Comparison of ENCODE assay signal across 10 mouse cellular contexts in the genomic region with DNA sequence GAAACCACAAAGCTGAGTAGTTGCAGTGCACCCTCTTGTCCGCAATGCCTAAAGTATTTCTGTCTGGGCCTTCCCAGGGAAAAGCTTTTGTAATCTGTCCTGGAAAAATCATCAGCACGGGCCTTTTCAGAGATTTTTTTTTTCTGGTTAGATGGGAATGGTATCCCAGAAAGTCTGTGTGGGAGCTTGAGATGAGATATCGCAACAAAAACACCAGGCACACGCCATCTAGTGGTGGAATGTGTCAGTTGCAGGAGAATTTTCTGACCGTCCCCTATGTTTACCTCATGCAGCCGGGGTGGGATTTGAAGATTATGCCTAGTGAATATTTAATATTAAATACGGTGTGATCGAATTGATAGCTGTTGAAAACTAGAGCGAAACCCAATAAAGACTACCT. TPM values are rescaled to one million over a fixed set of nuclear protein-coding genes. Genes with fewer than 3 reads are reported as not detected.
A peak's percentile ranks its signal among the peaks of the same experiment; 100 is the strongest.
DNase-seq lines count a peak whose midpoint lies in the region; ATAC-seq and TF ChIP-seq lines count a peak whose summit lies in the region.
"Had no signal": no experiment of that assay in that cellular context is flagged by ENCODE, and none has a peak within 500 bp of the region (broad histone marks: within the 10 kb centered on the region; RNA-seq: fewer than 3 reads in every experiment).

No protein-coding gene starts in this region.

- TF ChIP-seq CTCF in forebrain, postnatal 0 days (IDR thresholded peaks at IDR 0.05; ENCODE audit: low read depth), result peak; percentile 68

- no peaks in the 10 kb centered on the region for H3K36me3 ChIP-seq in forebrain, postnatal 0 days (ENCODE audit: insufficient read depth)
- H3K36me3 ChIP-seq in forebrain, embryonic 16.5 days (ENCODE audit: control insufficient read depth, insufficient read depth), result no peaks in the 10 kb centered on the region
- H3K36me3 ChIP-seq in neural tube, embryonic 15.5 days, result no peaks in the 10 kb centered on the region

- H3K9ac ChIP-seq in forebrain, postnatal 0 days, result no peak overlapping the region
- H3K9ac ChIP-seq in forebrain, embryonic 16.5 days (replicated peaks; ENCODE audit: low read depth, low read length), result no peak overlapping the region
- no peak overlapping the region for H3K9ac ChIP-seq in neural tube, embryonic 15.5 days (replicated peaks)

- H3K4me3 ChIP-seq in forebrain, postnatal 0 days (ENCODE audit: low read depth, low read length), result no peak overlapping the region
- no peak overlapping the region for H3K4me3 ChIP-seq in forebrain, embryonic 16.5 days (replicated peaks; ENCODE audit: low read length)
- H3K4me3 ChIP-seq in neural tube, embryonic 15.5 days (replicated peaks), result no peak overlapping the region

- WGBS in forebrain, postnatal 0 days, result 24% methylated on average over 9 of the region's 9 CpGs
- 26% methylated on average over 9 of the region's 9 CpGs for WGBS in forebrain, embryonic 16.5 days
- WGBS in neural tube, embryonic 15.5 days, result 26% methylated on average over 9 of the region's 9 CpGs

- H3K4me2 ChIP-seq in forebrain, postnatal 0 days (ENCODE audit: low read depth), result no peak overlapping the region
- H3K4me2 ChIP-seq in forebrain, embryonic 16.5 days (ENCODE audit: low read length), result no peak overlapping the region
- no peak overlapping the region for H3K4me2 ChIP-seq in neural tube, embryonic 15.5 days

- H3K4me1 ChIP-seq in forebrain, postnatal 0 days (ENCODE audit: insufficient read depth), result no peaks in the 10 kb centered on the region
- no peaks in the 10 kb centered on the region for H3K4me1 ChIP-seq in forebrain, embryonic 16.5 days (replicated peaks; ENCODE audit: control insufficient read depth, insufficient read depth, low read length)
- H3K4me1 ChIP-seq in neural tube, embryonic 15.5 days, result no peaks in the 10 kb centered on the region

- DNase-seq in forebrain, postnatal 0 days, result peak; percentile 56
- peak; percentile 36 for DNase-seq in neural tube, embryonic 10.5 days (ENCODE audit: extremely low spot score, low spot score)
- DNase-seq in brain, adult 2 months (ENCODE audit: low read depth, low spot score), result peak; percentile 77
- peak; percentile 29 for DNase-seq in kidney, postnatal 14 days
- no peak for DNase-seq in urinary bladder, postnatal 4 days (ENCODE audit: low spot score in 2 of 2)

- no peak overlapping the region for H3K27ac ChIP-seq in forebrain, postnatal 0 days (ENCODE audit: low read depth, low read length)
- H3K27ac ChIP-seq in forebrain, embryonic 16.5 days (ENCODE audit: low read length), result no peak overlapping the region
- no peak overlapping the region for H3K27ac ChIP-seq in neural tube, embryonic 15.5 days (replicated peaks)

- no peaks in the 10 kb centered on the region for H3K27me3 ChIP-seq in forebrain, postnatal 0 days (ENCODE audit: insufficient read depth, low read length)
- H3K27me3 ChIP-seq in forebrain, embryonic 16.5 days (replicated peaks; ENCODE audit: control insufficient read depth, insufficient read depth, low read length), result no peaks in the 10 kb centered on the region
- H3K27me3 ChIP-seq in neural tube, embryonic 15.5 days (replicated peaks), result 0 out of 2 replicates have a peak, but pooled peaks cover 5% of the 10 kb centered on the region

- H3K9me3 ChIP-seq in forebrain, postnatal 0 days (ENCODE audit: low read length), result no peaks in the 10 kb centered on the region
- H3K9me3 ChIP-seq in forebrain, embryonic 16.5 days (ENCODE audit: control insufficient read depth, low read length), result no peaks in the 10 kb centered on the region
- no peaks in the 10 kb centered on the region for H3K9me3 ChIP-seq in neural tube, embryonic 15.5 days (replicated peaks)

- ATAC-seq in forebrain, postnatal 0 days, result no peak
- no peak for ATAC-seq in forebrain, embryonic 16.5 days
- no peak for ATAC-seq in neural tube, embryonic 15.5 days (ENCODE audit: low FRiP score)
- ATAC-seq in megakaryocyte progenitor cell, adult 5-6 weeks (replicated peaks; ENCODE audit: poor library complexity), result 0 out of 2 replicates have a peak, but pooled peaks have one; percentile 42

RNA-seq across cellular contexts. Expression of gene Krt28, which starts 10.3 kb away (rescaled TPM):
- total RNA-seq in forebrain, postnatal 0 days (2014; rRNA removed), result 0.15 and 0.19 TPM in 2 replicates
- polyA plus RNA-seq in forebrain, postnatal 0 days (2015; fragmentation: Nextera tagmentation; extraction: Ambion mirVana), result 0.24 and 0.48 TPM in 2 replicates
- polyA plus RNA-seq in forebrain, embryonic 16.5 days (2015; fragmentation: Nextera tagmentation; extraction: Ambion mirVana), result not detected in 2 replicates
- 0.36 and 0.50 TPM in 2 replicates for polyA plus RNA-seq in neural tube, embryonic 15.5 days (2015; fragmentation: Nextera tagmentation; extraction: Ambion mirVana)
- total RNA-seq in megakaryocyte progenitor cell, adult 5-6 weeks (2015), result not detected in 2 replicates
- not detected in 2 replicates for total RNA-seq in megakaryocyte progenitor cell, adult 5-6 weeks (2017)
- total RNA-seq: adrenal gland, adult 18-20 months; heart, postnatal 14 days had no signal

RNA-seq across cellular contexts. Expression of gene Krt27, which starts 13.5 kb away (rescaled TPM):
- total RNA-seq in forebrain, postnatal 0 days (2014; rRNA removed), result 0.23 TPM in 1 of 2 replicates, not detected in the other
- polyA plus RNA-seq in forebrain, postnatal 0 days (2015; fragmentation: Nextera tagmentation; extraction: Ambion mirVana), result 0.10 TPM in 1 of 2 replicates, not detected in the other
- not detected in 2 replicates for polyA plus RNA-seq in forebrain, embryonic 16.5 days (2015; fragmentation: Nextera tagmentation; extraction: Ambion mirVana)
- polyA plus RNA-seq in neural tube, embryonic 15.5 days (2015; fragmentation: Nextera tagmentation; extraction: Ambion mirVana), result 0.19 and 0.33 TPM in 2 replicates
- total RNA-seq in megakaryocyte progenitor cell, adult 5-6 weeks (2015), result not detected in 2 replicates
- total RNA-seq in megakaryocyte progenitor cell, adult 5-6 weeks (2017), result not detected in 2 replicates
- total RNA-seq: adrenal gland, adult 18-20 months; heart, postnatal 14 days had no signal

RNA-seq across cellular contexts. Expression of gene Krt10, which starts 24.8 kb away (rescaled TPM):
- 4.0 and 7.1 TPM in 2 replicates for total RNA-seq in forebrain, postnatal 0 days (2014; rRNA removed)
- polyA plus RNA-seq in forebrain, postnatal 0 days (2015; fragmentation: Nextera tagmentation; extraction: Ambion mirVana), result 36.3 and 43.3 TPM in 2 replicates
- 24.1 and 25.3 TPM in 2 replicates for polyA plus RNA-seq in forebrain, embryonic 16.5 days (2015; fragmentation: Nextera tagmentation; extraction: Ambion mirVana)
- polyA plus RNA-seq in neural tube, embryonic 15.5 days (2015; fragmentation: Nextera tagmentation; extraction: Ambion mirVana), result 31.6 and 31.8 TPM in 2 replicates
- 2.3 and 7.2 TPM in 2 replicates for total RNA-seq in megakaryocyte progenitor cell, adult 5-6 weeks (2015)
- total RNA-seq in megakaryocyte progenitor cell, adult 5-6 weeks (2017), result 0.47 TPM in 1 of 2 replicates, not detected in the other

RNA-seq across cellular contexts. Expression of gene Krt26, which starts 26.6 kb away (rescaled TPM):
- total RNA-seq in forebrain, postnatal 0 days (2014; rRNA removed), result 0.14 TPM in 1 of 2 replicates, not detected in the other
- 0.12 and 0.15 TPM in 2 replicates for polyA plus RNA-seq in forebrain, postnatal 0 days (2015; fragmentation: Nextera tagmentation; extraction: Ambion mirVana)
- 0.08 TPM in 1 of 2 replicates, not detected in the other for polyA plus RNA-seq in forebrain, embryonic 16.5 days (2015; fragmentation: Nextera tagmentation; extraction: Ambion mirVana)
- polyA plus RNA-seq in neural tube, embryonic 15.5 days (2015; fragmentation: Nextera tagmentation; extraction: Ambion mirVana), result 0.19 and 0.26 TPM in 2 replicates
- total RNA-seq in megakaryocyte progenitor cell, adult 5-6 weeks (2015), result not detected in 2 replicates
- total RNA-seq in megakaryocyte progenitor cell, adult 5-6 weeks (2017), result not detected in 2 replicates
- total RNA-seq: adrenal gland, adult 18-20 months; heart, postnatal 14 days had no signal

RNA-seq across cellular contexts. Expression of gene Krt25, which starts 41.7 kb away (rescaled TPM):
- total RNA-seq in forebrain, postnatal 0 days (2014; rRNA removed), result not detected in 2 replicates
- 0.11 and 0.24 TPM in 2 replicates for polyA plus RNA-seq in forebrain, postnatal 0 days (2015; fragmentation: Nextera tagmentation; extraction: Ambion mirVana)
- not detected in 2 replicates for polyA plus RNA-seq in forebrain, embryonic 16.5 days (2015; fragmentation: Nextera tagmentation; extraction: Ambion mirVana)
- polyA plus RNA-seq in neural tube, embryonic 15.5 days (2015; fragmentation: Nextera tagmentation; extraction: Ambion mirVana), result 0.61 and 0.77 TPM in 2 replicates
- total RNA-seq in megakaryocyte progenitor cell, adult 5-6 weeks (2015), result not detected in 2 replicates
- total RNA-seq in megakaryocyte progenitor cell, adult 5-6 weeks (2017), result not detected in 2 replicates
- total RNA-seq: adrenal gland, adult 18-20 months; heart, postnatal 14 days had no signal

Comparison
In these comparisons a context has a peak if more than half of its experiments do, and no peak if none do; other contexts are left out.
1. DNase-seq: peak in forebrain, postnatal 0 days (single experiment), neural tube, embryonic 10.5 days (single experiment), brain, adult 2 months (single experiment) and kidney, postnatal 14 days (single experiment); none in urinary bladder, postnatal 4 days (0 of 2).